Mouse (Mus musculus): ENCODE data around the gene Epb41l2.

- no peak for TF ChIP-seq POLR2A (IDR thresholded peaks at IDR 0.05; ENCODE audit: borderline replicate concordance, extremely low read depth, low read depth, low read length)
- no peak for TF ChIP-seq CTCF (IDR thresholded peaks at IDR 0.05; ENCODE audit: insufficient read depth, low read length)
These were observed 167.5 kb downstream of the Epb41l2 start for GRCm38 (mm10) chr10:25527126-25527525.
